Mouse (Mus musculus) cerebellum, adult 9-11 months (tissue): ENCODE measurements at regions not wholly inside any gene's neighbourhood (a gene's known extent, or its start where the extent isn't known, plus 50 kb on each side); places are given as distances from the start of the nearest gene placed in this dataset.

ENCODE experiments used
- DNase-seq: peaks from one replicate; pipeline ENCODE4 v3.0.0; 2022

DNA sequence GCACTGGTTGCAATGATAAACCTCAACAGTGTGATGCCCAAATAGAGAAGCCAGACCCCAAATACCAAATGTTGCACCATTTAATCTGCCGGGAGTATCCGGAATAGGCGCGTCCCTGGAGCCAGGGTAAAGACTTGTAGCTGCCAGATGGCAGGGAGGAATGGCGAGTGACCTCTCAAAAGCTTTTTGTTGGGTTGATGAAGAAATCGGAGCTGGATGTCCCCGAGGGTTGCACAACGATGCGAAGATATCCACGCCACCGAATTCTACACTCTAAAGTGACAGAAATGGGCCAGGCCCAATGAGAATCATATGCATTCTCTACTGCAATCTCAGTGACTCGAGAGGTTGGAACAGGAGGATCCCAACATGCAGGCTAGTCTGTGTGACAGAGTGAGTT, 312.1 kb upstream of the Dio3 start:
- no peak for DNase-seq

DNA sequence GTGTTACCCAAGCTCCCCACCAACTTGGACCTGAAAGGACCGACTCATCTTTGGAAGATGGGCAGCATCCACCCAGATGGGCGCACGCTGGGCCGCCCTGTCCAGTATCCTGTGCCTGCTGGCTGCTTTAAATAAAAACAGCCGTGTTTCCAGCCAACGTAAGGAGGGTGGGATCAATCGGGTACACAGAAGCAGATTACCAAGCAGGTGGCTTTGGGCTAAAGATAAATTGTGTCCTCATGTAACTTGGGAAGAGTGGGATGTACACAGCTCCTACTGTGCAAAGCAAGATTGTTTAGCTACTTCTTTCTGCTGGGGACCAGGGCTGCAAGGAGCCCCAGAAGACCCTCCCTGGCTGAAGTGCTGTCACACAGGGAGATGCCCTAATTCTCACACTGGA, 310.6 kb upstream of the Dio3 start:
- DNase-seq: no peak

DNA sequence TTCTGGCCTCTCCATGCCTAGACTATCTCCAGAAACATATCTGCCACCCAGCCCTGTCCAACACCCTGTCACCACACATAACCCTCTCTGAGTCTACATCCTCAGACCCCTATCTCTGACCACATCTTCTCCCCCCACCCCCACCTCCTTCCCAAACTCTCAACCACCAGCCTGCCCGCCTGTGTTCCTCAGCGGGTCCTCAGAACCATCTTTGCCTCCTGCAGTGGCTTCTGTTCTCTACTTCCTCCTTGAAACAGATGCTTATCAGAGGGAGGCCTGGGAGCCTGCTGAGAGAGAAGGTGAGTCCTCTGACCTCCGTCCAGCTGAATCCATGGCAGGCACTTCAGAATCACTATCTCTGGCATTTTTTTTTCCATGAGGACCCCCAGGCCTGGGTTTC, 307.4 kb upstream of the Dio3 start:
- DNase-seq: no peak

DNA sequence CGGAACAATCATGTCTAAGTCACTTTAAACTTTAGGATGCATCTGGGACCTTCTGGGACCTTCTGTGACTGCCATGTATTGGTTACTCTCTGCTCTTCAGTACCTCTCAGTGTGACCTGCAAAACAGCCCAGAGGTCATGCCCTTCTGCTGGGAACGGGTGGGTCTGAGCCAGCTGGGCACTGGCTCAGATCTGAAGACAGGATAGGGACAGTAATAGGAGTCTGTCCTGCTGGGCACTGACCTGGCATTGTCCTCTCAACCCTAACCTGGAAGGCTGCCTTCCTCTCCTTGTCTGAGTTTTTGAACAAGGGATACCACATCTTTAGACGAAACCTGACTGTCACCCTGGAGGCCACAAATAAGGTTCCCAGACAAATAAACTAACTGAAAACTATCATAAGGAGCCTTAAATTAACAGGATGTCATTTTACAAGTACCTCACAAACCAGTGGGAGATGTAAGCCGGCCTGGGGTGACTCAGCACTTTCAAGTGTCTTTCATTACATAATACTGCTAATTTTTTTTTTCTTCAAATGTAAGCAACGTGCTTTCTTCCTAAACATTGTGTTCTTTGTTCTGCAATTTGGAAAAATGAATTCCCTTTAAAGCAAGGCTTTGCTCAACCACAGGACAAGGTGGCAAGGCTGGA, 306.4 kb upstream of the Dio3 start:
- DNase-seq: no peak

DNA sequence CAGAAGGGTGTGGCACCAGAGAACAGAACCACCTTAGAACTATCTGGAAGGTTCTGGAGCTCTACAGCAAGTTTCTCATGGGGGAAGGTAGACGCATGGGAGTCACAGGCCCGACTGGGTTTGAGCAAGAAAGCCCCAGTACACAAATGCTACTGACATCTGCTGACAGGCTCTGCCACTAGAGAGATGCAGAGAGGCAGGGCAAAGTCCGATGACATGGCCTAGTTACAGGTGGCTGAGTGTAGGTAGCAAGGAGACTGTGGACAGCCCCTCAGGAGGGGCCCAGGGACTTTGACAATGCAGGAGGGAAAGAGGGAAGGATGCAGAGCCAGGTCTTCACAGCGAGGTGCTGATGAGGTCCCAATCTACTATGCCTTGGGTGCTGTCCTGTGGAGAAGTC, 305.3 kb upstream of the Dio3 start:
- no peak for DNase-seq

DNA sequence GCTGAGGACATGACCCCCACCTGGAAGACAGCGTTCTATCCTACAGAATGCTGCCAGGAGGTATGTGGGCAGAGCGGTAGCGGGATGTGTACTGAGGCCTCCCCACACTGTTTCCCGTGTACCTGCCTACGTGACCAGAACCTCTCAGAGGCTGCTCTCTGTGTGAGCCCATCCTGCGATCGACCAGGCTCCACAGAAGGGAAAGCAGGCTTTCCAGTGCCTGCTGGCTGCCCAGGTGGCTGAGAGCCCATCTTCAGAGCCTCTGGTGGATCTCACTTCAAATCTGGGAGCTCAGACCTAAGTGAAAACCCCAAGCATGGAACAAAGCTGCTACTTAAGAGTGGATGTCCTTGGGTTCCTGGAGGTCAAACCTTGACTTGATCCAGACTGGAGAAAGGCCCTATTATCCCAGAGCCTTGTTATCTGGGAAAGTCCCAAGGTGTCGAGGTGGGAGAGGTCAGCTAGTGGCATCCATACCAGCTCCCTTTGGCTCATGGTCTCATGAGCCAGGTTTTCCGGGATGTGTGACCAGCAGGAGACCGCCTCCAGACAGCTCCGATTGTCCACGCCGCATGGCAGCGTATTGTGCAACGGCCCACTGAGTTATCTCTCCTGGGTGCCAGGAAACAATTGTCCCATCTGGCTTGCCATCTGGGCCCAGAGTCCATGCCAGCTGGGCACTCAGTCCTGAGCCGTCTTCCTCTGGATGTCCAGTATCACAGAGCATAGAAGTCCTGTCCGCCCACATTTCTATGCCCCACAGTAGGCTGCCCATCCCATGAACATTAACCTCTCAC, 303.5 kb upstream of the Dio3 start:
- DNase-seq: peak; percentile 88

DNA sequence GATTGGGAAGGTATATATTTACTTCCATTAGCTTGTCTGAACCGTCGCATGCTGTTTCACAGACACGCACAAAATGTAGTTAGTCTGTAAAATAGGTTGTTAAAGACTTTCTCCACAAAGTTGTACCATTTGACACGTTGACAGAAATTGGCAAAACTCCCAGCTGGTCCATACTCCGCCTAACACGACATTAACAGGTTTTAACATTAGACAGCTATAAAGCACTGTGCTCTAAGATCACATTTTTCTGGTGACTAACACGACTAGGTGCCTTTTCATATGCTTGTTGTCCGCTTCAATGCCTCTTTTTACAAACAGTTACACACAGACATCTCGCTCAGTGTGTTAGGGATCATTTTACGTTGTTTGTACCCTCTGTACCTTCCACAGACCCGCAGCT, 294.2 kb upstream of the Dio3 start:
- no peak for DNase-seq

DNA sequence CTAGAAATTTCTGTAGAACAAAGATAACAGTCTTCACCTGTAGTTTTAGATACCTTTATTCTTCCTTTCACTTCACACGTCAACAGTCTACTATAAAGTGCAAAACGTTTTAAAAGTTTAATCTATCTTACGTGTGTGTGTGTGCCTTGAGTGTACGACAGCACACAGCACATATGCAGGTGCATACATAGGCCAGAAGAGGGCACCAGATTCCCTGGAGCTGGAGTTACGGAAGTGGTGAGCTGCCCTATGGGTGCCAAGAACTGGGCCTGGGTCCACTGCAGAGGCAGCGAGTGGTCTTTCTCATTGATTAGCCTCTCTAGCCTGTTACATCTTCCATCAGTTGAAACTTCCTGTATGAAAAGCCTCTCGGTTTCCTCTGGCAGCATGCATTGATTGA, 285.5 kb upstream of the Dio3 start:
- DNase-seq: no peak

DNA sequence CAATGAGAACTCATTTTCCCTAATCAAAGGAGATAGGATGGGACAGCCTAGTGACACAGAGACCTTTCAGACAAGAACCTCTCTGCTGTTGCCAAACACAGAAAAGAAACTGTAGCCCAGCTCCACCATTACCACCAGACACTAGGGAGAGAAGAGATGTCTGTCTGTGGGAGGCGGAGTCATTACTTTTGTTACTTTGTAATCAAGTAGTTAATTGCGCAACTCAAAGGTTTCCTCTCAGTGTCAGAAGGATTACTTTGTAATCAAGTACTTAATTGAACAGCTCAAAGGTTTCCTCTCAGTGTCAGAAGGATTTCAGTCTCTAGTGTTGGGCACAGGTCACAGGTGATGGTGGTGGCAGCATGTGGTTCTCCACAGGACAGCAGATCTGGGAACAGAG, 276.2 kb upstream of the Dio3 start:
- no peak for DNase-seq

DNA sequence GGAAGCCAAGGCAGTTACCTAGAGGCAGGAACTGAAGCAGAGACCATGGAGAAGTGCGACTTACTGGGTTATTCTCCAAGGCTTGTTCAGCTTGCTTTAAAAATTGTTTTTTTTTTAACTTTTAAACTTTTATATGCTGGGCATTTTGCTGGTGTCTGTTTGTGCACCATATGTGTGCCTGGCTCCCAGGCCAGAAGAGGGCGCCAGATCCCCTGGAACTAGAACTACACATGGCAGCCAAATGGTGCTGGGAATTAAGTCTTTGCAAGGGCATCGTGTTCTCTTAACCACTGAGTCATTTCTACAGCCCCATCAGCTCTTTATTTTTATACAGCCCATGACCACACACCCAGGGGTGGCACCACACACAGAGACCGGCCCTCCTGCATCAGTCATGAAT, 269.7 kb upstream of the Dio3 start:
- no peak for DNase-seq

DNA sequence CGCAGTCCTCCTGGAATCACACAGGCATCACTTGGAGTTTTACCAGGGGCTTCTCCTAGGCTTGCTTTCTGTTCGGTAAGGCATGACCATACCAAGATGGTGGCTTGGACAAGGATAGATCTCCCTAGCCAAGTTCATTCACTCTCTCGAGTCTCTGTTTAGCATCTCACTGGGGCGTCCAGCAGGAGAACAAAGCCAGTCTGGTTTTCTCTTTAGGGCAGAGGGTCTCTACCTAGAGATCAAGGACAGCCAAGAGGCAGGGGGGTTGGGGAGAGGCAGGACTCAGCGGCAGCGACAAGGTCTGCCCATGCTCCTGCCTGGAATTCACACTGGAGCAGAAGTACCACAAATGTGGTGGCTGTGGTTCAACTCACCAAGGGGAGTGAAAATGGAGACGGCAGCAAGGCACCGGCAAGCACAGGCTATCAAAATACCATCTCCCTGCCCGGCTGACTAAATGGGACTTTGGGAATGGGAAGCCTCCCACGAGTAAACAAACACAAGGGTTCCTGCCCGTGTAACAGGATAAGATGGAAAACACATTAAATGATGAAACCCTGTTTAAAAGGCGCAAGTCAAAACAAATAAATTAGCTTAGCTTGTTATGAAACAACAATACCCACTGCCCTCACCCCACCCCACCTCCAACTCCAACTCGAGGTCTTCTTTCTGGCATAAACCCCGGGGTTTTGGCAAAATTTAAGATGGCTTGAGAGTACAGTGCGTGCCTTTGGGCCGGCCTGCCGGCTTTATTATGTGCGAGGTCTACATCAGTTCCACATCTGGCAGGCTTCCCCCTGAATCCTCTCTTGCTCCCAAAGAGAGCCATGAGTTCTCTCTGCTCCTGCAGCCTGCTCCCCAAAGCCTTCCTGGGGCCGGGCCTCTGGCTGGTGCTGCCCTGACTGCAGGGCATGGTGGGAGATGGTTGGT, 258.1 kb upstream of the Dio3 start:
- DNase-seq: no peak

DNA sequence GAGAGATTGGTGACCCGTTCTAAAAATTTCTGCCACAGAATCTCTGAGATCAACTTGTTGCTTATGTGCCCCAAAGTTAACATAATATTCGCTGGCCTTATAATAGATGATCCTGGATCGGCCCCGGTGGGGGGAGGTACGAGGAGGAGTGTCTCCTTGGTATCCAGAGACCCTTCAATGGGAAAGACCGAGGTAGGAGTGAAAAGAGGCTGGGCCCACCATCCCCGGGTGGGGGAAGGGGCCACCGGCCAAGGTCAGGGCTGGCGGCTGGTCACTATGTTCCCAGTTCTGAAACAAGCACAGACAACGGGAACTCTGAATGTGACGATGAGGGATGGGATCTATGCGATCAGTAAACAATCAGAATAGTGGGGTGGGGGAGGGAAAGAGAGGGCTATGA, 257.2 kb upstream of the Dio3 start:
- no peak for DNase-seq

DNA sequence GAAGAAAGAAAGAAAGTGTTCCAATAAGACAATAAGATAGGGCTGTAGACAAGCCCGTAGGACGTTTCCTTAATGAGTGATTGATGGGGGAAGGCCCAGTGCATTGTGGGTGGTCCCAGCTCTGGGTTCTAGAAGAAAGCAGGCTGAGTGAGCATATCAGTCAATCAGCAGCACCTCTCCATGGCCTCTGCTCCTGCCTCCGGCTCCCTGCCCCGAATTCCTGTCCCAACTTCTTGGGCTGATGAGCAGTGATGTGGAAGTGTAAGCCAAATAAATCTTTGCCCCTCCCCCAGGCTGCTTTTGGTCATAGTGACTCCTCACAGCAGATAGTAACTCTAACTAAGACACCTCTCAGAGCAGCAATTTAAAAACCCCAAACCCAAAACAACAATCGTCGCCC, 256.2 kb upstream of the Dio3 start:
- no peak for DNase-seq

DNA sequence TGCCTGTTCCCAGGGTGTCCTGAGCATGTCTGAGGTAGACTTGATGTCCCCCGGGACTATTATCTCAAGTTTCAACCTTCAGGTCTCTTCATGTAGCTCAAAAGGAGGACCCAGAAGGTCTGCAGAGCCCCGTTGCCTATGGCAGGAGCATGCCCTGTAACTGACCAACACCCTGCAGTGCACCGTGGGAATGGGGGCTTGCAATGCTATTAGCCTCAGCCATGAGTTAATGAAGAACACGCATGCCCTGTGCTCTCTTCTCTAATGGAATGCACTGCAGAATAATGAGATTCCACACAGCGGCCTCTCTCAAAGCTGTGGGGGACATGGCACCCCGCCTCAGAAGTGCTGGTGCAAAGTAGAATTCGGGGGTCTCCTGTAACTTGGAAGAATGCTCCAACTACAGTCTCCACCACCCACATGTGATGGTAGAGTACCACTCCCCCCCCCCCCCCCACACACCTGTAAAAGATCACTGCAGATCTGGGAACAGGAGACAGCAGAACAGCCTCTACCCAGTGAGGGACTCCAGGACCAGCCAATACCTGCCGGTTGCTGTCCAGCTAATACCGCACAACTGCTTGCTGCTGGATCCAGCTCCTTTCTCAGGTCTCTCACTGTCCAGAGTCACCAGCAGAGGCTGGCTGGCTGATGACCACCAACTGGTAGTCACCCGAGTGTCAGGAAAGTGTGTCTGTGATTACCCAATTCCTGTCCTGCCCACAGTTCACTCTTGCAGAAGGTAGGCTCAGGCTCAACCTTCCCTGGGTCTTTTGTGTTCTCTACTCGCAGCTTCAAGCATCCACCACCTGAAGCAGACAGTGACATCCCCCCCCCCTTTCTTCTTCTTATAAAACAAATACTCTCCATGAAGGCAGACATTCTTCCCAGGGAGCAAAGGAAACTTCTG, 255.4 kb upstream of the Dio3 start:
- DNase-seq: no peak

DNA sequence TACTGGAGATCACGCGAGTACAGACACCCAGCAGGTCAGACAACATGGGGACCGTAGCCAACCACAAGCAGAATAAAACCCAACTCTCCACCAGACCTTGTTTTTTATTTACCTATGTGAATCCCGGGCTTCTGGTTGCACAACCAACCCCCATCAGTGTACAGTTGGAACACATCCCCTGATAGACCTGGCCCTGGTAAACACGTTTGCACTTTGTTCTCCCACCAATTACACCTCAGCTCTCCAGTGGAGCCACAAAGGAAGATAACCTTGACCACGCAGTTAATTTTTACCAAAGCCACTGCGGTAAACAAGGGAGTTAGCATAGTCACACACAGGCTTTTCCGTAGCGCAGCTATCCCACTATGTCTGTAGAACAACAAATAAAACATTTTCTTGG, 254.6 kb upstream of the Dio3 start:
- DNase-seq: no peak

DNA sequence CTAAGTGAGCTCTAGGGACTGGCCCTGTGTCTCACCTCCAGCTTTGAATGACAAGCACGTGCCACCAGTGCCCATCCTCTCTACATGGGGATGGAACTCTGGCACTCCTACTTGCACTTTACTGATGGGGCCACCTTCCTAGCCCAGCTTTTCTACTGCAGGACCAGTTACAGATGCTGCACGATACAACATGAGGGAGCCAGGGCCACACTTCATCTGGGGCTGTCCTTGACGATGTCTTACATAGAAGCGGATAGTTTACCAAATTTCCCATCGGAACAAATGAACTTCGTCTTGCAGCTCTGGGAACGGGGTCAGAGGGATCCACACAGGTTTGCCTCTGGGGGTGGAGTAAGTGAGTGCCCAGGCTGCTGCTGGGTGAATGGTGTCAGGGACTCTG, 253.7 kb upstream of the Dio3 start:
- DNase-seq: no peak

DNA sequence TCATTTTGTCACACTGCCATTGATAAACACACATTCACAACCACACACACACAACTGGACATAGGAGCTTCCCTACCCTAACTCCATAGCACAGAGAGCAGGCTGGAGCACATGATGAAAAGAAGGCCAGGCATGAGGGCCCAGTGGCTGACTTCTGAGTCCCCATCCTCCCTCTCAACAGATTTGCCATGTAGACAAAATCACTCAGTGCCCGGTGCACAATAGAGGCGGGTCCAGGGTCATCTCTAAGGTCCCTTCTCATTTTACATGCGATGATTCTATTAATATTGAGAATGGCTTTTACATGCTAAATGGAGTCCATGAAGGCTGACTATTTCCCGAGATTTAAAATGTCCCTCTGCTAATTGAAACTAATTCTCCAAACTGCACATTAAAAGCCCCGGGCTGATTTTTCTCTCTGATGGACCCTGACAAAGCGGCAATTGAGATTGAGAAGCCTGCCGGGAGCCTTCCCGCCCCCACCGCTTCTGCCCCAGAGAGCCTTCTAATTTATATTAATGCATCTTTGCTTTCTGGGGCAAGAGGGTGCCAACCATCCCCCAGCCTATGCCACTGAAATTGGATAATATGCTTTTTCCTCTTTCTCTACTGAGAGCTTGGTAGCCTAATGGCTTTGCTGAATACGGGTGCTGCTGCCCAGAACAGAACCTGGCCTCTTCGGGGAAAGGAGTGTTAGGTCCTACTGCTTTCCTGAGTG, 252.7 kb upstream of the Dio3 start:
- DNase-seq: no peak

DNA sequence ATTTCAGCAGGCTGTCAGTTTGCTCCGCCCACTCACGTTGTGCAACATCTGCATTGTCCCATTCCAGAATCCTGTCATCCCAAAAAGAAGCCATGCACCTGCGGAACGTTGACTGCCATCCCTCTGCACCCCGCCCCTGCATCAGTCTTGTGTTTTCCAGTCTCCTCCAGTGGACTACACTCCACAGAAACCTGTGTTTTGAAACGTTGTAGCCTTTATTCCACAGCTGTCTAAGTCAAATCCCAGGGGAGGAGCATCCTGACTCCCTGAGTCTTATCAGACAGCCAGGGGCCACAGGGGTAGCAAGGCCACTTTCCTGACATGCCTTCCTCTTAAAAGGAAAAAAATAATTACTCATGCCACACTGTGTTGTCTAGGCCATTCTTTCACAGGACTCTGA, 251.5 kb upstream of the Dio3 start:
- DNase-seq: no peak

DNA sequence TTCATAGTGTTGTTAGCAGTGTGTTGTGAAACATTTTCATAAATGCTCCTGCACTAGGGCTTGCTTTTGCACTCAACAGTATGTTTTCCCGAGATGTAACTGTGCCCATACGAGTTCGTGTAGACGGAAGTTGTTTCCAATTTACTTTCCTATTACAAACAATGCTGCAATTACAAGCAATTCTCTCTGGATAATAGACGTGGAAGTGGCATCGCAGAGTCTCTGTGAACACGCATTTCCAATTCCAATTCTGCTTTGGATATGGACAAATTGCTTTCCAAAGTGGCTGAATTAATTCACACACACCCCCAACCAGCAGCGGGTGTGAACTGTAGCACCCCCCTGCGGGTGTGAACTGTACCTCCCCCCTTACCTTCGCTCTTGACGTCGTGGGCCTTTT, 250.9 kb upstream of the Dio3 start:
- no peak for DNase-seq

DNA sequence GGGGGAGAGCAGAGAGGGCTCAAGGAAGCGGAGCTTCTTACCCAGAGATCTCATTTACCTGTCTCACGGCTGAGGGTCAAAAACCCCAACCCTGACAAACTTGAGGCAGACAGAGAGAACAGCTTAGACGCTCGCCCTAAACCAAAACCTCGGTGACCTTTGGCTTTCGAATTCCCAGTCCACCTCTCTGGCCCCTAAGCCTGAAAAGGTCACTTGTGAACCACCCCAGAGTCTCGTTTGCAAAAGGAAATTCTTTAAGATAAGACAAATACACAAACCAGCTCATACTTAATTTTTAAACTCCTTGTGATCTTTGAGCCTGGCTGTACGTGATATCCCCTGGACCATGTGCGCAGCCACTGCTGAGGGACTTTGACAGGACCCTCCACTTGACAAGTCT, 250.2 kb upstream of the Dio3 start:
- no peak for DNase-seq

DNA sequence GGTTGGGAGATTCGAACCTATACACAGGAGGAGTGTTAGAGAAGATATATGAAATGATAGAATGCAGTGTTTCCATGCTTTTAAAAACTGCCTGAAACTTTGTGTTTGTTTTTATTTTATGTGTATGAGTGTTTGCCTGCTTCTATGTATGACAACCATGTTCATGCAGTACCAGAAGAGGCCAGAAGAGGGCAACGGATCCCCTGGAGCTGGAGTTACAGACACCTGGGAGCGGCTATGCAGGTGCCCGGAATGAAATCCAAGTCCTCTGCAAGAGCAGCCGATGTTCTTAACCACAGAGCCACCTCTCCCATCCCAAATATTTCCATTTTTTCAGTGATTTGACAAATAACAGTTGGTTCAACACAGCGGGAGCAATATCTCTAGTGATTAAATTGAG, 247.5 kb upstream of the Dio3 start:
- no peak for DNase-seq

DNA sequence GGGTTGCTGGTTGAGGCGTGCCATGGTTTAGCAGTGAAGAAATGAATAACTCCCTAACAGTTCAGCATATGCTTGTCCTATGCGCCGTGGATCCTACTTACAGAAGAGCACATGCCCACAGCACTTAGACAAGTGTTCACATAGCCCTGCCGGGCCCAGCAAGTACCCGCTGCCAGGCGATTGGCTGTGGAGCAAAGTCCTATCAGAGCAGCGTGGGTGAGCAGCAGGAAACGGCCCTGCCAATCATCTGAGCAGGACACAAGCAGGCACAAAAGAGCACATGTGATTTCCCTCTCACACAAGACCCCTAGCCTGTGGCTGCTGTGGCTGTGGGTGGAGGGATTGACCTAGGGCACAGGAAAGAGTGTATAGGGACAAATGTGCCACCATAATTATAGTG, 243.7 kb upstream of the Dio3 start:
- DNase-seq: no peak
